Mouse (Mus musculus) liver, adult (tissue): ENCODE measurements around the gene Zfand3.

Source experiments
- GATA4 ChIP-seq: IDR thresholded peaks from 2 replicates; pipeline ENCODE4 v1.6.1; 2014; ENCODE audit warnings: mild to moderate bottlenecking, low read length; ENCODE audit not compliant: insufficient replicate concordance

Zfand3 gene

DNA sequence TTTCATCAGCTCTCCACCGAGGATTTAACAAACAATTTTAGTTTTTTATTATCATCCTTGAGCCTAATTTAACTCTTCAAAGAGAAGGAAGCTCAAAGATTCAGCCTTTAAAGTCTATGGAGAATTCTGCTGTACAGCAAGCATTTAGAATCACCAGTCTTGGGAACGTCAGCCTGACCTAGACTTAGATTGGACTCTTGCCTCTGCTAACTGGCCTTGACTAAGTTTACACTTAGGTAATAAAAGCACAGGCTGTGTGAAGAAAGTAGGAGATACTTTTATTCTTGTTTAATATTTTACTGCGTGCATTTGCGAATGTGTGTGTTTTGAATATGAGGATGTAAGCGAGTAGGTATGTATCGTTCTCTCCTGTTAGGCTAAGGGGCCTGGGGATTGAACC lies 131.4 kb downstream of the Zfand3 start:
- no peak for TF ChIP-seq GATA4

DNA sequence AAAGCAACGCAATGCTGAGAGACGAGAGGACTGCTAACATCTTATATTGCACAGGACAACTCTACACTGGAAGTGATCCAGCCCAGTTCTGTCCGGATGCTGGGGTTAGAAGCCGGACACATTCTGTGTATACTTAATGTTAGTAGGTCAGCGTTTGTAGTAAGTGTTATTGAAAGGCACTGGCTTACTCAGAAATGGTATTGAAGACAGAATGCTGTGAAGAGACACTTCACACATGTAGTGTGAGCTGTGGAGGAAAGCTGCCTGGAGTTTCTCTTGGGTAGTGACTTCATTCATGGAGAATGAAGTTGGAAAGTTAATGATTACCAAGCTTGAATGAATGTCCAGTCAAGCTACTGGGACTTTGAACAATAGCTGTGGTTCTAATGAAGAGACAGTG lies 132.2 kb downstream of the Zfand3 start:
- TF ChIP-seq GATA4: no peak

DNA sequence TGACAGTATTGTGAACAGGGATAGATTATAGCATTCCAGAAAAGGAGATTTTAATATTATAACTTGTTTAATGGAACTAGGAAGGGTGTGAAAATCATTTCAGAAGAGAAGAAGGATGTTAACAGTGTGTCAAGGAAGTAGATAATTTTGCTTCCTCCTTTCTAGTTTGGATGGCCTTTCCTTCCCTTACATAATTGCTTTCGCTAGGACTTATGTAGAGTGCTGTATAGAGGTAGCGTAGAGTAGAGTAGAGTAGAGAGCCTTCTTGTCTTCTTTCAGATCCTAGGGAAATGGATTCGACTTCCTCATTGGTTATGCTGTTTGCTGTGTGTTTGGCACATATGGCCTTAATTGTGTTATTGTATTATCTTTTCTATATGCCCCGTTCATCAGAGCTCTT lies 132.6 kb downstream of the Zfand3 start:
- TF ChIP-seq GATA4: no peak

DNA sequence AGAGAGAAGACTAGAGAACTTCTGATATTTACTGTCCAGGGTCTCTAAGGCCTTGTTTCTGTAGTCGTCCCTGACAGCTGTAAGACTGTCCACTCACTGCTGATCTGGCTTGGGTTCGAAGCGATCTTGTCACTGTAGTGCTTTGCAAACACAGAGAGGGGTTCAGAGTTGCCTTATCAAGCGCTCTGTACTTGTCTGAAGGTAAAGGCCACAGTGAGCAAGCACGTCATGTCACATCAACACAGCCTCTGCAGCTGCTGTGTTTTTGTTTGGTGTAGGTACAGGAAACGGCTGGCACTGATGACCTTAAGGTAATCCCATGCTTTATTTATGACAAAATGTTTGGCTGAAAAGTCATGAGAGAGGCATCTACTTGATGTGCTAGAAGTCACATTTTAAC lies 139.6 kb downstream of the Zfand3 start:
- TF ChIP-seq GATA4: no peak

DNA sequence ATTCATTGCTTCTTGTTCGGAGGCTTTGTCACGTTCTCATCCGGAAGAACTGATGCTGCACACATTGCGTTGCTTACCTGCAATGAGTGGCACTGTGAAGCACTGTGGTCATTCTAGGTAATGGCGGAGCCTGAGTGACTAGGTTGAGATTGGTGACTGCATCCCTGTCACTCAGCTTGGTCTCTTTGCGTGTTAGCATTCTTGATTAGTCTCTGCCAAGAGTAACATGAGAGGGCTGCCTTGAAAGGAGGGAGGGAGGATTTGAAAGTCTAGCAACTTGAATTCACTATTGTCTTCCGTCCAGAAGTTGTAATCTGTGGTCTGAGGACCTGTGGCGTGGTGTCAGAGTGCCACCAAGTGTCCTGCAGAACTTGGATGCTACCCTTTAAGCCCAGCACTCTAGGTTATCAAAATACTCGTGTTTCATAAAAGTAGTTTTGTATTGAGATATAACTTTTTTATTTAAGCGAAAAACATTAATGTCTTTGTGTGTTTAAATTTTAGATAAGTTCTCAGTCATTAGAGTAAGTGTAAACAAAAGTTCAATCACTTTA lies 141.1 kb downstream of the Zfand3 start:
- no peak for TF ChIP-seq GATA4

DNA sequence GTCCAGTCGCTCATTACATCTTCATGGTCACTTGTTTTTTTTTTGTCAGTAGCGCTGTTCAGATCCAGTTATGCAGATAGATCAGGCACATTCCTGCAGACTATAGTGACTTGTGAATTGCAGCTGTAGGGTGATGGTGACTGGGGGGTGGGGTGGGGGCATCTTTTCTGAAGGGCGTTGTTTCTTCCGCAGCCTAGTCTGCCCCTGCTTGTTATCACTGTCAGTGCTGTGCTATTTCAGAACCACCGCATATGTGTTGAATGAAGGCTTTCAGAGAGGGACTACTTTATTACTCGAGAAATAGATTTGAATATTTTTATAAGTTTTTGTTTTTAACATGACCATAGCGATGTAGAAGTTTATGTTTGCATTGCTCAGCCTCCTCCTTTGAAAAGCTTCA lies 142.0 kb downstream of the Zfand3 start:
- no peak for TF ChIP-seq GATA4

DNA sequence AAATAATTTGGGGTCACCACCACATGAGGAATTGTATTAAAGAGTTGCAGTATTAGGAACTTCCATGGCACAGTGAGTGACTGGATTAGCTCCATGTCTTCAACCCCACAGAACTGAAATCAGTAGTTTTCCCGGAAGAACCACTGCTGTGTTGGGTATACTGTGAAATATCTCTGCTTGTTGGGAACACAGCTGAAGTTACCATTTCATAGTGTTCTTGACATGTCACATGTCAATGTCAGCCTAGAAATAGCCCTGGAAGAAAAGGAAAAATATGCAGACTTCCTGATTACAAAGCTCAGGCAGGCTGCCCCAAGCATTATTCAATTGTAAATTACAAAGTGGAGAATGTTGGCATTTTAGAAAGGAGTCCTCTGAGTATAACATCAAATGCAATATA lies 143.4 kb downstream of the Zfand3 start:
- no peak for TF ChIP-seq GATA4

DNA sequence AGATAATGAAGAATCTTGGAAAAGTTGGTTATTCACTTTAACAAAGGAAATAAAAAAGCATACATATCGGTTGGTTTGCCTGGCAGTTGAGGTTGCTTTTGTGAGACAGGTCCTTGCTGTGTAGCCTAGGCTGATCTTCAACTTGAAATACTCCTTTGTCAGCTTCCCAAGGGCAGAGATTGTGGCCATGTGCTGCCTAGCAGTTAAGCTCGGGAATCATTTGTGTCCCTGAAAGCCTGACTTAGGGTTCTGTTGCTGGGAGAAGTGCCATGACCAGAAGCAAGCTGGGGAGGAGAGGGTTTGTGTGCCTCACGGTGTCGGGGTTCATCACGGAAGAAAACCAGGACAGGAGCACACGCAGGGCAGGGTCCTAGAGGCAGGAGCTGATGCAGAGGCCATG lies 143.8 kb downstream of the Zfand3 start:
- TF ChIP-seq GATA4: no peak

DNA sequence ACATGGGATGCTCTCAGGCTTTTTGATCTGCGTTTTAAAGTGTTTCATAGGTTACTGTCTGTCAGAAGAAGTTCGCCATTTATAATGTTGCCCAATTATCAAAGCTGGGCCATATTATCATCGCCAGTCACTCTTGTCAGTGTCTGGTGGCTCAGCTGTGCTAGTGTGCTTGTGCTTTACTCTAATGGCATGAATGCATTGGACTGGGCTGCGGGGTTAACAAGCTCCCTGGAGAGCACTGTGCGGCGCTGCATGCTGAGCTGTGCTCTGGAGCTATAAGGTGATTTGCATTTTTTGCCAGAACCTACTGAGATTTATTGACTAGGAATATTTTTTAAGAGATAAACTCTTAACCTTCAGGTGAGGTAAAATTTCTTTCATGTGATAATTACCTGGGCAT lies 145.4 kb downstream of the Zfand3 start:
- no peak for TF ChIP-seq GATA4

DNA sequence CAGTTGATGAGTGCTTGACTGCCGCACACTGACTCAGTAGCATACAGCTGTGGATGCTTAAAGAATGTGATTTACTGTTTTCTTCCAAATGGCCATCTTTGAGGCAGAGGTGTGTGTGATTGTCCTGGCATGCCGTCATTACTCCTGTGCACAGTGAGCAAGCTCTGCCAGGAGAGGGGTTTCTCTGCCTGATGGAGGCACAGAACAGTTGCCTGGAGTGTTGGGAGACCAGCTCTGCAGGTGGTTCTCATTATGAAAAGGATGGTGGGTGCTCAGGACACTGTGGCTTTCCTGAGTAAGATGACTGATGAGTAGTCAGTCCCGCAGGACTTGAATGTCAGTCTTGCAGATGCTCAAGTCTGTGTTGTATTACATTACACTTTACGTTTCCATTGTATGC lies 149.6 kb downstream of the Zfand3 start:
- TF ChIP-seq GATA4: no peak

DNA sequence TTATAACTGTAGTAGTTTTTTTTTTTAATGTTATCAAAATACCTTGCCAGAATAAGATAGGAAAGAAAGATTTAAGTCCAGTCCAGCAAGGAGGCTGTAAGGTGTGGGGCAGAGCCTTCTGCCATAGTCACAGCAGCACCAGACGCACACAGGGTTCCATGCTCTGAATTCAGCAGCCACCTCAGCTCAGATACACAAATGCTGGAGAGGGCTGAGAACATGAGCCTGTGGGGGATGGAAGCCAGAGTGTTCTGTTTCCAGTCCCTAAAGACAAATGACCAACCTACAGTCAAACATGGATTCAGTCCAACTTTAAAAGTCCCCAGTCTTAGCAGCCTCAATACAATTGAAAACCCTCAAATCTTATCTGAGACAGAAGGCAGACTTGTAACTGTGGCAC lies 150.3 kb downstream of the Zfand3 start:
- TF ChIP-seq GATA4: no peak

DNA sequence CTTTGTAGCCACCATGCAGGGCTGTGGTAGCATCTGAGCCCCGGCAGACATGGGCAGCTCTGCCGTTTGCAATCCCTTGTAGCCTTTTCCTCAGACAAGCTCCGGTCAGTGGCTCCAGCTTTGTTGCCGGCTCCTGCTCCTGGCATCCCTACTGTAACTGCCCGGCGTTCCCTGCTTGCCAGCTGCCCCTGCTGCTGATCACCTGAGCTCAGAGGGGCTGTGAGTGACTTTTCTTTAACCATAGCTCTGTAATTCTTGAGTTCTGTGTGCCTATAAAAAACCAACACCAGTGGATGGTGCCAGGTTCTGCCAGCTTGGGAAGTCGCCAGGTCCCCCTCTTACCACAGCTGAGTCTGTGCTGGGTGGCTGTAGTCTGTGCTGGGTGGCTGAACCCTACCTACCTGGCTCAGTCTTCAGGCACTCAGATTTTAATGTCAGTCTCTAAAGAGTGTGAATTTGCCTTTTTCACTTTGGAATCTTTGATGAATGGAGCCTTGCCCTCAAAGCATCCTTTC lies 150.9 kb downstream of the Zfand3 start:
- TF ChIP-seq GATA4: no peak

DNA sequence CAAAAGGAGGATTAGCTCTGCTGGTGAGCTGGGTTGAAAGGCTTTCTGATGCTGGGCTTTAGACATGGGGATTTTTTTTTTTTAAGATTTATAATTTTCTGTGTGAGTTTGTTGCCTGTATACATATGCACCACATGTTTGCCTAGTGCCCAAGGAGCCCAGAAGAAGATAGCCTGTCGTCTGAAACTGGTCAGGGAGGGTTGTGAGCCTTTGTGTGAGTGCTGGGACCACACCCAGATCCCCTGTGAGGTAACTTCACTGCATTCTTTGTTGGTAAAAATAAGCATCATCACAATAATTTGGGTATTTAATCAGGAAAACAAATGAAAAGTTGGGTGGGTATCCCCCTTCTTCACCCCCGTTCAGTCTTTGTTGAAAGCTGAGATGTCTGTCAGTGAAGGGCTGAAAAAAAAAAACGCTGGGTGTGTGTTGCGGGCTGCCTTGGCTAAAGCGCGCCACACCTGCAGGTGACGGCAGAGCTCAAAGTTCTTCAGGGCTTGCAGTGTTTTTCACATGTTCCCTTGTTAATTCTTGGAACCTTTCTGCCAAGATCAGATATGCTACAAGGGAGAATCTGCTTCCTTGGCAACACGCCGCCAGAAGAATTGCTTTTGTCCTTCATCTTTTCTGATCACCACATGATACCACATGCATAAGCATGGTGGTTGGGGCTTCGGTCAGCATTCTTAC lies 154.0 kb downstream of the Zfand3 start:
- TF ChIP-seq GATA4: no peak

DNA sequence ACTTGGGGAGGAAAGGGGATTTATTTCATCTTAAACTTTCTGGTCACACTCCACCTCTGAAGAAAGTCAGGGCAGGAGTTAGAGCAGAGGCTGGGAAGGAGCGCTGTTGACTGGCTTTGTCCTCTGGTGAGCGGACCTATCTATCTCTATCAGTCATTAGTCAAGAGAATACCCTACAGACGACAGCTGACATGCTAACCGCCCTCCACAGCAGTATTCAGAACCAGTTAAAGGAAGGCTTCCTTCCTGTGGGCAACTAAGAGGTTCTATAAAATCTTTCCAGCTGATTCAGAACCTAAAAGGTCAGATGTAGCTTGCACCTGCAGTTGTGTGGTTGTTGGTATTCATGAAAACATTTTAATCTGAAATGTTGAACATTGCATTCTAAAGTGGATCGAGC lies 154.8 kb downstream of the Zfand3 start:
- no peak for TF ChIP-seq GATA4

DNA sequence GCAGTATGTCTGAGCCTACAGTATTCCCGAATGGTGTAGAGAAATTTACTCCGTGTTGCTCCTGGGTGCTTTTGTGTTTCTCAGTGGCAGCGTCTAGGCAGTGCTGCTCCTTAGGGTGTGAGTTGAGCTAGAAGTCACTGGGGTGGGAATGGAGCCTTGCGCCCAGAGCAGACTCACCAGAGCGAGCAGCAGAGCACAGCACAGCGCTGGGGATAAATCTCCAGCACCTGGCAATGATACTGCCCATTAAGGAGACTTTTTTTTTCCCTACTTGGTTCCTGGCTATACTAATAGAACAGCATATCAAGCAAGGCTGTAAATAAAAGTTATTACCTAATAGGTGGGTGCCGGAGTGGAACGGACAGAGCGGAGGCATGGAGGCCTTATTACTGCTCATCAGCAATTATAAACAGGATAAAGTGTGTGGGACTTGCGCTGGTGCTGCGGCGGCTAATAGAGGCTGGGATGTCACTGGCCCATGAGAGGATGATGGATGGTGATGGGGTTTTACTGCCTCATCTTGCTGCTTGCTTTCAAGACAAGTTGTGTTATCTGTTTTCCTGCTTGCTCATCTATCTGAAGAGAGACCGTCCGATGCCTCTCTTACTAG lies 156.4 kb downstream of the Zfand3 start:
- TF ChIP-seq GATA4: no peak

DNA sequence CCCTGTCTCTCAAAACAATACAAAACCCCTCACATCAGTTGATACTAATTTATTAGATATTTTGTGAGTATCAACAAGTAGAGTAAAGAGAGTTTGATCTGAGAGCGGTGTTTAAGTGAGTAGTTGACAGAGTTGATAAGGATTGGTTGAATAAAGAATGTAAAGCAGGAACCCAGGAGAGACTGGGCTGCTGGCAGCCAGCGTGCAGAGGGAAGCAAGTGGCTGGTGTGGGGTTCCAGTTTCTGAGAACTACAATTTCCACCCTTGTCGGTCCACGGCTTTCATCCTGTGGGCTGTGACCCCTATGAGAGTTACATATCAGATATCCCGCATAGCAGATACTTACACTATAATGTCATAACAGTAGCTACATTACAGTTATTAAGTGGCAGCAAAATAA lies 158.4 kb downstream of the Zfand3 start:
- TF ChIP-seq GATA4: no peak

DNA sequence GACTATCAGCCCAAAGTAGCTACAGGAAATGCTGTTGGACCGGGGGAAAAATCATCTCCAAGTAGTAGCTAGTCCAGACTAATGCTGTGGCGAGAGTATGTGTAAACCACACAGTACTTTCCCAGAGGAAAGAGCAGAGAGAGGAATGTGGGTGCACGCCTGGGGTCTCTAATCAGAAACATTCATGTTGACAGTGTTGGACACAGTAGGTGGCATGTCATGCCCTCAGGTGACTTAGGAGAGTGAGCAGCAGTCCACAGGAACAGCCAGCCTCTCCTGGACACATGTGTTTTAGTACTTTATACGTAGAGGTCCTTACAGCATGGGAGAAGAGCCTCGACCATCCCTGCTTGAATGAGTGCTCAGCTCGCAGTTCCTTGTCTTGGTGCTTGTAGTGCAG lies 159.3 kb downstream of the Zfand3 start:
- TF ChIP-seq GATA4: no peak
